Mouse (Mus musculus) regulatory T cell (primary cell): ENCODE data around the gene Gm28230.

ENCODE experiments used
- in situ Hi-C: fragments of 300-600 bp; cut with MboI, MseI; formaldehyde crosslinking; loops from one replicate; pipeline ENCODE4 v1.15.1; 2025; ENCODE audit warnings: high pct_unique_total_duplicates

Gene Gm28230

DNA sequence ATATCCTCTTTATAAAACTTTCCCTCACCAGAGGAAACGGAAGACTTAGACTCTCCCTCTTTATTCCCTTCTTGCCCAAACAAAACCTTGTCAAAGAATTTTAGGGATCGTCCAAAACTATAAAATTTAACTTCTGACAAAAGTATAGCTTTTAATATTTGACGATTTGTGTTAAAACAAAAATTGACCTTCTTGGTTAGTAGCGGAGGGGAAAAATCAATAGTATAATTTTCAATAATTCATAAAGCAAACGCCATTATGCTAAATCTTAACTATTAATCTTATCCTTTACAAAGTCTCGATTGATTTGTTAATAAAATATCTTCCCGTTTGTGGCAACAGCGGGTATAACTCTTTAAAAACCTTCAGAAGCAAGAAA lies 36.2 kb upstream of the Gm28230 start:
- in situ Hi-C loops = loop anchor here (25.0 kb wide), 1 partner anchor 897 kb away; no protein-coding TSS in a partner anchor

GRCm38 (mm10) chr2:74691022-74691951 lies 35.2 kb upstream of the Gm28230 start, which contains the start of gene Hoxd10:
Gene Hoxd10 (plus strand): TSS chr2:74691924.
- in situ Hi-C loops = loop anchor here (25.0 kb wide), 1 partner anchor 896 kb away; no protein-coding TSS in a partner anchor

- in situ Hi-C loops = loop anchor here (25.0 kb wide), 1 partner anchor 895 kb away; no protein-coding TSS in a partner anchor
These were observed 34.3 kb upstream of the Gm28230 start for GRCm38 (mm10) chr2:74691995-74692807.

DNA sequence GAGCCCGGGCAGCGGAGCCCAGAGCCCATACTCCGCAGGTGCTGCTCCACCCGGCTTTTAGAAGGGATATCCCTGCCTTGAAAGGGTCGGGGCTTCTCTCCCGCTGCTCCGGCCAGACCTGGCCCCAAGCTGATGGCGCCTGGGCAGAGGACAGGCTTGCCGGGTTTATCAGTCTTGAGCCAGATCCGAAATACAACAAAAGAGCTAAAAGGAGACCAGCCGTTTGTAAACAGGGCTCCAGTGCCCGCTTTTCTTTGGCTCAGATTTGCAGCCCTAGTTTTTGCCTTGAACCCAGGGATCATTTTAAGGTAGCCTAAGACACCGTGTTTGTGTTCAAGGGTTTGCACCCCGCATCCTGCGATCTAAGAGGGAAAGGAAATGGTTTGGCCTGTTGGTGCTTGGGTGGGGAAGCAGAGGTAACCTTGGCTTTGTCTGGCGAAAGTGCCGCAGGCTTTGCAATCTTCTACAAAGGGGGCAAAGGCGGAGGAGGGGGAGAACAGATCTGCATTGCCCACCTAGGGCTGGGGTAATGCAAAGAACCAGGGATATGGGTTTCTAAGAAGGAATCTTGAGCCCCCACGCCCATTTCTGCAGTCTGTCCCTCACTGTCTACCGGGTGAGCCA lies 33.6 kb upstream of the Gm28230 start:
- in situ Hi-C loops = loop anchor here (25.0 kb wide), 1 partner anchor 894 kb away; no protein-coding TSS in a partner anchor

- in situ Hi-C loops = loop anchor here (25.0 kb wide), 1 partner anchor 894 kb away; no protein-coding TSS in a partner anchor
These were observed 33.1 kb upstream of the Gm28230 start for GRCm38 (mm10) chr2:74693432-74693827.

- in situ Hi-C loops = loop anchor here (25.0 kb wide), 1 partner anchor 893 kb away; no protein-coding TSS in a partner anchor
These were observed 32.5 kb upstream of the Gm28230 start for GRCm38 (mm10) chr2:74694066-74694465.

- in situ Hi-C loops = loop anchor here (25.0 kb wide), 1 partner anchor 892 kb away; no protein-coding TSS in a partner anchor
These were observed 31.1 kb upstream of the Gm28230 start for GRCm38 (mm10) chr2:74695383-74695782.

DNA sequence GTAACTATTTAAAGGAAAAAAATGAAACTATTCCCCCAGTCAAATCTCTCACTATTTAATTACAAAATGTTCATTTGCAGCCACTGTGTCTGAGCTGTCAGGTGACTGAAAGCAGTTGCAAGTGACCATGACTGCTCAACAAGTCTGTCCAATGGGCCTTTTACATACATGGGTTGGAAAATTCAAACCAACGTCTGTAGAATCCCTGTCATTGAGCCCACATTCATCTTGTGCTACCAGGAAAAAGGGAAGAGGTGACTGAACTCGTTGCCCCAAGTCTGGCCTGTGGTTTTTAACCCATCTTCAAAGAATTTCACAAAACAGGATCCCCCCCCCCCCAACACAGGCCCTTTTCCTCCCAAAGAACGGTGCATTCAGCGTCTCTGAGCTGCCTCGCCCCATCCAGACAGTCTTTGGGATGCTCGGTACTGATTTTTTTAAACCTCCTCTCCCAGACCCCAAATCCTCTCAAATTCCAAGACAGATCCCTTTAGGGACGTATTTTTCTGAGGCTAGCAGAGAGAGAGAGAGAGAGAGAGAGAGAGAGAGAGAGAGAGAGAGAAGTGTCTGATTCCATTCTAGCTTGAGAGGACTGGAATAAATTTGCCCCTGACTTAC lies 30.6 kb upstream of the Gm28230 start:
- in situ Hi-C loops = loop anchor here (25.0 kb wide), 1 partner anchor 891 kb away; no protein-coding TSS in a partner anchor

- in situ Hi-C loops = loop anchor here (25.0 kb wide), 1 partner anchor 891 kb away; no protein-coding TSS in a partner anchor
These were observed 29.8 kb upstream of the Gm28230 start for GRCm38 (mm10) chr2:74696442-74697335.

- in situ Hi-C loops = loop anchor here (25.0 kb wide), 1 partner anchor 890 kb away; no protein-coding TSS in a partner anchor
These were observed 28.9 kb upstream of the Gm28230 start, which contains the start of gene Hoxd9 for GRCm38 (mm10) chr2:74697567-74698121. Gene Hoxd9 (plus strand): TSS chr2:74697727.

- in situ Hi-C loops = loop anchor here (25.0 kb wide), 1 partner anchor 889 kb away; no protein-coding TSS in a partner anchor
These were observed 28.1 kb upstream of the Gm28230 start for GRCm38 (mm10) chr2:74698201-74699052.

GRCm38 (mm10) chr2:74699053-74699430 lies 27.5 kb upstream of the Gm28230 start:
- in situ Hi-C loops = loop anchor here (25.0 kb wide), 1 partner anchor 888 kb away; no protein-coding TSS in a partner anchor

DNA sequence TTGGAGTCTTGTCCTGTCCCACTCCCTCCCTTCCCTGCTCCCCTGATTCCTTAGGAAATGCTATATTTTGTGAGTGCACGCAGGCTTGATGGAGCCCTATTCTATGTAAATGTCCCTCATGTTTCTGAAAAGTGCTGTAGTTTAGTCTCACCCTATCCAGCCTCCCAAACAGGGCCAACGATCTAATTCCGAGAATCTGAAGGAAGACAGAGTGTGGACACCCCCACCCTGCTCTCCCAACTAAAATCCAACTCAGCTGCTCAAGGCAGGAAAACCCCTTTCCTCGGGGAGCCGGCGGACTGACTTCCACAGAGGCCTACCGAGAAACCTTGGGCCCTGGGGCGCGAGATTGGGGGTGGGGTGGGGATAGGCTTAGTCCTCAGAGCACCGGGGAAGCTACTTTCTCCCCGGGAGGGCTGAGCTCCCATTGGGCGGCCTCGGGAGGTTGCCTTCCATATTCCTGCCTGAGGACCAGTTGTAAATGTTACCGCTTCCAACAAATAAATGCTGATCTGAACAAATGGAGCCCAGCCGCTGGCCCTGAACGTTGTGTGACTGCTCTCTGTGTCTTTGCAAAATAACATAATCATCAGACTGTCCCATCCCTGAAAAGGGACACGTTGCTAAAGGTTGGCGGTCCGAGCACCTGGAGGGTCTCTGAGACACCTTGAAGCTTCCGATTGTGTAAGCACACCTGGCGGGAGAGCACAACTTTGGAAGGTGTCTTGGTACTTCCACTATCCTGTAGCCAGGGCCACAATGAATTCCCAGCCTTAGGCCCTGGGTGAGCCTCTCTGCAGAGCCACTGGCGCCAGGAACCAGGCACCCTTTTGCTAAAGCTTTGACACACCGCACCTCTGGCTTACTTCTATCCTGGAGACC lies 26.6 kb upstream of the Gm28230 start:
- in situ Hi-C loops = loop anchor here (25.0 kb wide), 1 partner anchor 887 kb away; no protein-coding TSS in a partner anchor

GRCm38 (mm10) chr2:74700546-74701112 lies 25.9 kb upstream of the Gm28230 start:
- in situ Hi-C loops = no loop called here

- in situ Hi-C loops = no loop called here
These were observed 24.3 kb upstream of the Gm28230 start for GRCm38 (mm10) chr2:74701949-74702819.

DNA sequence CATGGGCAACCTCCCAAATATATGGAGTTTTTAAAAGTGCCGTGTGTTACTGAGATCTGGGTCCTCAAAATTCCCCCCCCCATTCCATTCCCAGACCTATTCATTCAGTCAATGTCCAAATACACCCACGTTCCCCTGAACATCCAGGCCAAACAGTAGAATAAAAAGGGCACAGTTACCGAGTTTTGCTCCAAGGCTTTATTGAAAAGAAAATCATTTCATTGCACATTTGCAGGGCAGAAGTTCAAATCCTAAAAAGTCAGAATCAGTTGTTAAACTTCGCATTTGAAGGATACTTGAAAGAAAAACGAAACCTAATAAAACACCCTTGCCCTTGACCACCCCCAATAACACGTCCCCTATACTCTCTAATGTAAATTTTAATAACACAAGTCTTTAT lies 23.7 kb upstream of the Gm28230 start:
- in situ Hi-C loops = no loop called here
